Mouse (Mus musculus) neural tube, embryonic 13.5 days (tissue): ENCODE data around the gene Elovl5. TPM values are rescaled to one million over a fixed set of nuclear protein-coding genes. Genes with fewer than 3 reads are reported as not detected.

Experiments used
- ATAC-seq: fragments of 200-750 bp; cut with Nextera tagmentation; 2 replicates; pipeline ENCODE4 v1.8.0; 2017; ENCODE audit warnings: low read depth, mild to moderate bottlenecking, moderate TSS enrichment, moderate library complexity
- H3K27ac ChIP-seq: fragments of 300-500 bp; sonication (generic); replicated peaks from 2 replicates; pipeline ENCODE4 v1.5.1; 2015; ENCODE audit warnings: moderate library complexity, mild to moderate bottlenecking, inconsistent platforms
- H3K27me3 ChIP-seq: fragments of 300-500 bp; sonication (generic); 2 replicates; pipeline ENCODE4 v1.6.1; 2015; ENCODE audit warnings: mild to moderate bottlenecking, inconsistent platforms
- H3K36me3 ChIP-seq: fragments of 300-500 bp; sonication (generic); 2 replicates; pipeline ENCODE4 v1.6.1; 2015; ENCODE audit warnings: mild to moderate bottlenecking, inconsistent platforms
- H3K4me1 ChIP-seq: fragments of 300-500 bp; sonication (generic); replicated peaks from 2 replicates; pipeline ENCODE4 v1.6.1; 2015; ENCODE audit warnings: inconsistent platforms
- H3K4me2 ChIP-seq: fragments of 300-500 bp; sonication (generic); 2 replicates; pipeline ENCODE4 v1.6.1; 2015; ENCODE audit warnings: inconsistent platforms, mild to moderate bottlenecking, moderate library complexity
- H3K4me3 ChIP-seq: fragments of 300-500 bp; sonication (generic); 2 replicates; pipeline ENCODE4 v1.5.1; 2015; ENCODE audit warnings: mild to moderate bottlenecking, inconsistent platforms
- H3K9ac ChIP-seq: fragments of 300-500 bp; sonication (generic); 2 replicates; pipeline ENCODE4 v1.6.1; 2015; ENCODE audit warnings: moderate library complexity, mild to moderate bottlenecking, inconsistent platforms
- H3K9me3 ChIP-seq: fragments of 300-500 bp; sonication (generic); 2 replicates; pipeline ENCODE4 v1.6.1; 2016; ENCODE audit warnings: inconsistent platforms
- WGBS: fragments of 180-500 bp; shearing (Covaris S2); methylation state at CpG from one replicate; pipeline ENCODE4 v1.1.7; 2015; 5-methylcytosine and 5-hydroxymethylcytosine counted together
- polyA plus RNA-seq: library from polyadenylated mRNA; unstranded; fragments of >200 nt; fragmentation: Nextera tagmentation; extraction: Ambion mirVana; gene quantifications from 2 replicates; pipeline ENCODE4 v1.2.1, GENCODE M21; 2015

The Elovl5 gene
- polyA plus RNA-seq, 1 experiment from 2014 or later: 62.6 TPM

DNA sequence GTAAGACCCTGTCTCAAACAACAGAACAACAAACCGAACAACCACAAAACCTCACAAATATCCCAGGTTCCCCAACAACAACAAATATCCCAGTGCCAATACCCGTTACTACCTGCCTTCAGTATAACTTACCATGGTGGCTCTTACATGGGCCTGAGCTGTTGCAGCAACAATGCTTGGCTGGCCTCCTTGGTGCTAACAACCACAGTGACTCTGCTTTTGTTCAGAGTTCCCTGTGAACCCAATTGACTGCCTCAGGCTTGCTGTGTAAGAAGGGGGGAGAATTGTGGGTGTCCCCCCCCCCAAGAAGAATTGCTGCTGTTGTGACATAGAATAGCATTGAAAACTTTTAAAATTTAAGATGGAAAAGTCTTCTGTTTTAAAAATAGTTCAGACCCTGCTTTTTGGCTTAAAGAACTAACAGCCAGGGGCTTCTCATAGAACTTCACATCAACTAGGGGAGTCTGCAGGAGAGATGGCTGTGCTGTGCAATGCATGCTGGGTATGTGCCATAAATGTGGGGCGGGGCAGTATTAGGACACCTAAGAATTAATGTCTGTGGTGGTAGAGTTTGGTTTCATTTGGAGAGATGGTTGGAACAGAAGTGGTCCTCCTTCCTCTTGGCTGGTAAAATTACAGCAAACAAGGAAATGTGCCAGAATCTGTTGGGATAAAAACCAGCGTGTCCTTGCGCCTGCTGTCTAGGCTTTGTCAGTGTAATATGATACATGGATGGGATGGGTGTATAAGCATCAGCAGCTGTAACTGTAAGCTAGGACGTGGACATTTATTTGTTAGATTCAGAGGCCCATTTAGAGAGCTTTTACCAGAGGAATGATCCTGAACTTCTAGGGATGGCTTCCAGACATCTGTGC, 28.9 kb downstream of the Elovl5 start:
- H3K4me1 ChIP-seq: peaks cover 25% of the 10 kb centered on the region
- H3K4me2 ChIP-seq: no peak overlapping the region
- no peak overlapping the region for H3K9ac ChIP-seq
- 91% methylated on average over 6 of the region's 6 CpGs for WGBS
- no peak overlapping the region for H3K4me3 ChIP-seq
- no peak overlapping the region for H3K27ac ChIP-seq
- H3K36me3 ChIP-seq: no peaks in the 10 kb centered on the region
- H3K27me3 ChIP-seq: no peaks in the 10 kb centered on the region
- H3K9me3 ChIP-seq: no peaks in the 10 kb centered on the region
- no peak for ATAC-seq

GRCm38 (mm10) chr9:77948214-77948613, 31.1 kb downstream of the Elovl5 start:
- WGBS: 85% methylated on average over 2 of the region's 2 CpGs
- Histone ChIP-seq H3K4me2 (no peak overlapping the region), H3K4me3 (no peak overlapping the region), H3K9me3 (no peaks in the 10 kb centered on the region), H3K9ac (no peak overlapping the region), H3K4me1 (peaks cover 21% of the 10 kb centered on the region), H3K27me3 (no peaks in the 10 kb centered on the region), H3K36me3 (no peaks in the 10 kb centered on the region), H3K27ac (no peak overlapping the region)
- no peak for ATAC-seq

DNA sequence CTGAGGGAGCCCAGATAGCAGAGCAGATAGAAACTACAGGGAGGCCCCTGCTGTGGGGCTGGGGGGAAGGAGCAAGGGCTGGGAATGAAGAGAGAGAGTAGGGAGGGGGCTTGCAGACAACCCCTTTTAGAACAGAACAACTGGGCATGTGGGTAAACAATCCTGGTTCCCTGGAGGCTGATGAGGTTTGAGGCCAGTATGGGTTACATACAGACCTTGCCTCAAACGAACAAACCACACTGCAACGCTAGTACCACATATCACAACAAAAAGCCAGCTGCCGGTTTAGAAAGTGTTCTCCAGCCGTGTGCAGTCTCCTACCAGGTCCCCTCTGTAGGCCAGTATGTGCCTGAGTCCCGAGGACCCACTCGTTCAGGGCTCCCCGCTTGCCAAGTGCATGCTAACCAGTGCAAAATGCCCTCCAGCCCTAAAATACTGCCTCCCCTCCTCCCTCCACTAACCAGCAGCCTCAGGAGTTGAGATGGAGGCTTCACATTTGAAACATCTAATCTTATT, 32.6 kb downstream of the Elovl5 start:
- no peaks in the 10 kb centered on the region for H3K9me3 ChIP-seq
- H3K27ac ChIP-seq: peak overlapping the region; percentile 2; the same call in 1 of the 2 replicates
- no peak overlapping the region for H3K4me2 ChIP-seq
- ATAC-seq: 0 out of 2 replicates have a peak, but pooled peaks have one; percentile 23
- 30% methylated on average over 7 of the region's 7 CpGs for WGBS
- no peaks in the 10 kb centered on the region for H3K27me3 ChIP-seq
- peaks cover 24% of the 10 kb centered on the region for H3K4me1 ChIP-seq
- H3K9ac ChIP-seq: peak overlapping the region; percentile 45
- no peak overlapping the region for H3K4me3 ChIP-seq
- H3K36me3 ChIP-seq: no peaks in the 10 kb centered on the region

DNA sequence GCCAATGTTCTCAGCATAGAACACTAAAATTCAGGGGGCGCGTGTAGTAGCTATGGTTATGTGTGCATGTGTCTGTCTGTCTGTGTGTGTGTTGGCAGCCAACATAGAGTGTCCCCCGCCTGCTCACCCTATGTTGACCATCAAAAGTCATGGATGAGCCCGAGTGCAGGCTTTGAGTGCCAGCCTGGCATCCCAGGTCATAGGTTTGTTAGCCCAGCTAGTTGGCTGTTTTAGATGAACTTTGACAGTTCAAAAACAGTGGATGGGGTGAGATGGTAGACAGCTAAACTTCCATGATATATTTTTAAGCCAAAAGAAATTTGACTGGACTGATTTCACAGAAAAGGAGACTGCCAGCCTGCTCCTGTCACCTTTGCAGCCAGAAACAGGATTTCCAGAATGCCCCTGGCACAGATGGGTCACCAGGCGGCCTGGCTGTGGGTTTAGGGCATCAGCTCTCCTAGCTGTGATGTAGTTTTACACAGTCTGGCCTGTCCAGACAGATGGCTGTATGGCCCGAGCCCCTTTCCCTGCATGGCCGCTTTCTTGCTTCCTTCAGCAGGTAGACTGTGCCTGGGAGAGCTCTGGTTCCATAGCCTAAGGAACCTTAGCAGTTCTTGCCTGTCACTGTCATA, 33.8 kb downstream of the Elovl5 start:
- no peak overlapping the region for H3K4me3 ChIP-seq
- H3K4me2 ChIP-seq: no peak overlapping the region
- WGBS: 86% methylated on average over 7 of the region's 7 CpGs

DNA sequence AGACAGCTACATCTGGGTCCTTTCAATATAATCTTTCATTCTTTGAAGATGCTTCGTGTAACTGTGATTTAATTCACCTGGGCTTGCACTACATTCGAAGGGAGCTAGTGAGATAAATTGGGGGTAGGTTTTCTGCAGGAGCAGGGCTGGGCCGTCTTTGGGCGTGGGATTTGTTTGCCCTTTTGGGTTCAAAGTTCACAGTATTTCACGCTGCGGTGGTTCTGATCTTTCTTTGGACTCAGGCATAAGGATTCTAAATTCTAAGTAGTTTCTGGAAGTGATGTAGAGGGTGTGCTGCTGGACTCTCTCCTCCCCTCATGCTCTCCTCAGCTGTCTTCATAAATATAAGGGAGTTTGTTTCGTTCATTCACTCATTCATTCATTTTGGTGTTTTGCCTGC, 34.8 kb downstream of the Elovl5 start:
- ATAC-seq: no peak
- H3K27ac ChIP-seq: no peak overlapping the region
- no peaks in the 10 kb centered on the region for H3K27me3 ChIP-seq
- H3K4me1 ChIP-seq: peaks cover 31% of the 10 kb centered on the region
- H3K36me3 ChIP-seq: no peaks in the 10 kb centered on the region
- no peaks in the 10 kb centered on the region for H3K9me3 ChIP-seq
- no peak overlapping the region for H3K4me3 ChIP-seq
- 69% methylated on average over 7 of the region's 7 CpGs for WGBS
- no peak overlapping the region for H3K9ac ChIP-seq
- H3K4me2 ChIP-seq: no peak overlapping the region

More for the DNA sequence above, 33.8 kb downstream of the Elovl5 start:
- no peaks in the 10 kb centered on the region for H3K9me3 ChIP-seq
- no peak for ATAC-seq
- no peak overlapping the region for H3K9ac ChIP-seq
- H3K4me1 ChIP-seq: peaks cover 29% of the 10 kb centered on the region
- no peaks in the 10 kb centered on the region for H3K36me3 ChIP-seq
- no peaks in the 10 kb centered on the region for H3K27me3 ChIP-seq
- H3K27ac ChIP-seq: no peak overlapping the region

GRCm38 (mm10) chr9:77953053-77953452, 35.9 kb downstream of the Elovl5 start:
- Histone ChIP-seq H3K27ac (no peak overlapping the region), H3K9ac (no peak overlapping the region), H3K27me3 (no peaks in the 10 kb centered on the region), H3K4me1 (peaks cover 34% of the 10 kb centered on the region), H3K36me3 (0 out of 2 replicates have a peak, but pooled peaks cover 5% of the 10 kb centered on the region), H3K9me3 (no peaks in the 10 kb centered on the region), H3K4me2 (no peak overlapping the region), H3K4me3 (no peak overlapping the region)
- WGBS: 70% methylated on average over 8 of the region's 8 CpGs
- ATAC-seq: no peak

DNA sequence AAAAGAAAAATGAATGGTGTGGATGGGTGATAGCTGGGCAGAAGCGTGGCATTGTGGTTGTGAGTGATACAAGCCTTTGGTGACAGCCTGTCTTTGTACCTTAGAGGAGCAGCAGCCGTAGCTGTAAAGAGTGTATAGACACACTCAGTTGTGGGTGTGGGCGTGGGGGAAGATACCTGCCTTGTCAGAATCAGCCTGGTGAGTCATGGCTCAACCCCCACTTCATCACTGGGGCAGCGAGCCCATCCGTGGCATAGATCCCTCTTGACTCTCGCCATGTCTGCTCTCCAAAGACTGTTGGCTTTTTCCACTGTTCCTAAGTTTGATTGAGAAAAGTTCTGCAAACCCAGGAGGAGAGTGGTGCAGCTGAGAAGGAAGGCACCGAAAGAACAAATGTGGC, 37.3 kb downstream of the Elovl5 start:
- Histone ChIP-seq H3K9me3 (no peaks in the 10 kb centered on the region), H3K4me2 (no peak overlapping the region), H3K36me3 (0 out of 2 replicates have a peak, but pooled peaks cover 11% of the 10 kb centered on the region), H3K4me1 (peaks cover 30% of the 10 kb centered on the region), H3K9ac (no peak overlapping the region), H3K27me3 (no peaks in the 10 kb centered on the region), H3K4me3 (no peak overlapping the region), H3K27ac (no peak overlapping the region)
- WGBS: 93% methylated on average over 7 of the region's 7 CpGs
- ATAC-seq: no peak

DNA sequence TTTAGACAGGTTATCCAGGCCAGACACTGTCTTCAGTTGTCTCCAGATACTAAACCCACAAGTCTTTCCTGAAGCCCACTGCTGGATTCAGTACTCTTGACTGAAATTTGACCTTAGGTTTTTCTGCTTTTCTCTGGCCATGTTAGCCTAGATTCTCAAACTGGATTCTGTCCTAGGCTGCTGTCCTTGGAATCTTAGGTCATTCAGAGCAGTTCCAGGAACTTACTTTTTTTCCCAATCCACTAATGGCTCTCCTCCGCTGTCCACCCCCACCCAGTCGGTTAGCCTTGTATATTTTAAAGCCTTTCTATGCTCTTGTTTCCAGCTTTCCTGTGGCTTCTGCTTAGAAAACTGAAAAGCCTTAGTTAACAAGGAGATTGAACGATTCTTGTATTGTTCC, 37.8 kb downstream of the Elovl5 start:
- Histone ChIP-seq H3K9ac (no peak overlapping the region), H3K4me2 (no peak overlapping the region), H3K27ac (no peak overlapping the region), H3K9me3 (no peaks in the 10 kb centered on the region), H3K4me3 (no peak overlapping the region), H3K4me1 (peaks cover 26% of the 10 kb centered on the region), H3K27me3 (no peaks in the 10 kb centered on the region), H3K36me3 (0 out of 2 replicates have a peak, but pooled peaks cover 11% of the 10 kb centered on the region)
- 75% methylated on average over 3 of the region's 3 CpGs for WGBS
- ATAC-seq: no peak

DNA sequence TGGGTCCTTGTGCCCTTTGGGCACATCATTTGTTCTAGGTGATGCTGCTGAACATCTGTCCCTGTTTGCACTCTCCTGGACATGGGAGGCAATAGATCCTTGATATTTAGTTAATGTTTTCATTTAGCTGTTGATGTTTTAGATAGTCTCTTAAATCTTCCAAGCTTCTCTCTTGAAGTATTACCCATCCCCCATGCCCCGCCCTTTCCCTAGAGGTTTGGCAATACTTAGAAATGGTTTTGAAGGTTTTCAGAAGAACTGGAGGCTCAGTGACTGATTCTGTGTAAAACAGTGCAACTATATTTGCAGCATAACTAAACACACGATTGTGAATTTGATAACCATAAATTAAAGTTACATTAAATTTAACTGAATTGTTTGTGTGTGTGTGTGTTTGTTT, 38.3 kb downstream of the Elovl5 start:
- no peak for ATAC-seq

GRCm38 (mm10) chr9:77955964-77956363, 38.8 kb downstream of the Elovl5 start:
- Histone ChIP-seq H3K9ac (no peak overlapping the region), H3K4me1 (peaks cover 22% of the 10 kb centered on the region), H3K27ac (no peak overlapping the region), H3K9me3 (no peaks in the 10 kb centered on the region), H3K27me3 (no peaks in the 10 kb centered on the region), H3K4me2 (no peak overlapping the region), H3K4me3 (no peak overlapping the region), H3K36me3 (peaks cover 14% of the 10 kb centered on the region)
- no peak for ATAC-seq
- 90% methylated on average over 8 of the region's 8 CpGs for WGBS

More for the DNA sequence above, 38.3 kb downstream of the Elovl5 start:
- H3K27ac ChIP-seq: no peak overlapping the region
- no peak overlapping the region for H3K9ac ChIP-seq
- no peak overlapping the region for H3K4me3 ChIP-seq
- H3K9me3 ChIP-seq: no peaks in the 10 kb centered on the region
- 92% methylated on average over 2 of the region's 2 CpGs for WGBS
- no peaks in the 10 kb centered on the region for H3K27me3 ChIP-seq
- H3K4me1 ChIP-seq: peaks cover 22% of the 10 kb centered on the region
- H3K4me2 ChIP-seq: no peak overlapping the region
- H3K36me3 ChIP-seq: 0 out of 2 replicates have a peak, but pooled peaks cover 11% of the 10 kb centered on the region

DNA sequence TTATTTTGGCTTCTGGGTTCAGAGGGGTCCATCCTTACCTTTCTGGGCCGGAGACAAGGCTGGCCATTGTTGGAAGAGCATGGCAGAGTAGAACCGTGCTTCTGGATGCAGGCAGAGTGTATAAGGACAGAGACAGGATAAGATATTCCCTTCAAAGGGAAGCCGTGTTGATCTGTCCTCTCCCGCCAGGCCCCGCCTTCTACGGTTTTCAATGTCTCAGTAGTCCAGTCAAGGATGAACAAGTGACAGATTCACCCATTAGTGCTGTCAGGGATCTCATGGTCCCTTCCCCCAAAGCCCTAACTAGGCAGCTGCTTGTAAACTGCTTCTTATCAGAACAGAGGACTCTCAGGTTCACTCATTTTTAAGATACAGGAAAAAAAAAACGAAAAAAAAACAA, 41.2 kb downstream of the Elovl5 start:
- Histone ChIP-seq H3K36me3 (peaks cover 30% of the 10 kb centered on the region), H3K9ac (no peak overlapping the region), H3K27me3 (no peaks in the 10 kb centered on the region), H3K4me3 (no peak overlapping the region), H3K27ac (no peak overlapping the region), H3K4me1 (peaks cover 11% of the 10 kb centered on the region), H3K4me2 (no peak overlapping the region), H3K9me3 (no peaks in the 10 kb centered on the region)
- 88% methylated on average over 7 of the region's 7 CpGs for WGBS
- no peak for ATAC-seq

GRCm38 (mm10) chr9:77959759-77960158, 42.6 kb downstream of the Elovl5 start:
- ATAC-seq: no peak
- no peak overlapping the region for H3K4me3 ChIP-seq
- 96% methylated on average over 12 of the region's 12 CpGs for WGBS

More at GRCm38 (mm10) chr9:77959759-77960158, 42.6 kb downstream of the Elovl5 start:
- Histone ChIP-seq H3K27ac (no peak overlapping the region), H3K4me2 (no peak overlapping the region), H3K27me3 (no peaks in the 10 kb centered on the region), H3K4me1 (peaks cover 19% of the 10 kb centered on the region), H3K9me3 (no peaks in the 10 kb centered on the region), H3K36me3 (peaks cover 30% of the 10 kb centered on the region), H3K9ac (no peak overlapping the region)
